Mouse (Mus musculus) embryonic stem cell, embryonic (primary cell): ENCODE measurements around the gene 4933434E20Rik.

Source experiments
- CTCF ChIA-PET, 4 experiments: fragments of 300-600 bp in 2 of 4; fragments of 350-600 bp in 2 of 4; sonication (Branson Sonifier 250); formaldehyde crosslinking; loops; one replicate each; lab custom pipeline; 2022; ENCODE audit warnings: inconsistent platforms in 2 of 4; lab: Charles Lee
- POLR2A ChIA-PET, 4 experiments: fragments of 300-600 bp in 2 of 4; fragments of 350-600 bp in 2 of 4; sonication (Branson Sonifier 250); formaldehyde crosslinking; loops; one replicate each; lab custom pipeline; 2022; ENCODE audit warnings: antibody characterized with exemption in 4 of 4, inconsistent platforms in 1 of 4; lab: Charles Lee

The 4933434E20Rik gene

DNA sequence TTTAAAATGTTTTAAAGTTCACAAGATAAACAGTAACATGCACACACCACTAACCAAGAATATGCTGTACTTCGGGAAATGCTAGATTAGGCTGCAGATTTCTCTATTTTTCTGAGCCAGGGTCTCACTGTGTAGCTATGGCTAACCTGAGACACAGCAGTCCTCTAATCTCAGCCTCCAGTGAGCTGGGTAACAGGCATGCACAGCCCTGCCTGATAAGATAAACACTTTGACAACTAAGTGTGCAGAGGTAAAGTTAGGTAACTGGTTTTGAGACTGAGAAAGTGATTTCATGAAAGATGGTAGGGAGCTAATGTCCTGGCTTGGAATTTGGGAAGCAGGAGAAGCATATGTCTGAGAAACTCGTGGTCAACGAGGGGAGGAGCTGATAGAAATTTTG is 43.0 kb downstream of the 4933434E20Rik start:
- ChIA-PET POLR2A (interaction anchor here (0.5 to 16.5 kb wide), 24 partner anchors 8 to 658 kb away, joined by 3 to 400 read pairs (median 5); partner anchors contain the start of genes Nup210l (in 2 of the 4), Creb3l4 (in 1 of the 4) and Pbxip1 (in 1 of the 4)), CTCF (interaction anchor here in 3 of 4 experiments (0.6 to 1.2 kb wide), 4 partner anchors 20 to 52 kb away, joined by 3 to 4 read pairs (median 4); no protein-coding TSS in a partner anchor)

DNA sequence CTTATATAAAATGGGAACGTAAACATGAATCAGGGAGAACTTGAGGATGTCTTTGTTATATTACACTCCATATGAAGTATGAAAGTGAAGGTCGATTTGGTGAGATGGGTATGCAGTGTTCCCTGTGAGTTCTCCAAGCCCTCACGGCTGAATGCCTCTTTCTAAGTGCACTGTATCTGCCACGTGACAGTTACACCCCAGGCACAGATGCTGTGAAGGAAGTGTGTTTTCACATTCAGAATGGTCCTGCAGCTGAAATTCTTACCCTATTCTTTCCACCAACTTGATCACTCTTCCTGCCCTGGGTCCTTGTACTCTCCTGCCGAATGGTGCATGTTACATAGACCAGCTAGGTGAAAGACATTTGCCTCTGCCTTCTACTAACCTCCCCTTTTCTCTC is 46.5 kb downstream of the 4933434E20Rik start:
- CTCF ChIA-PET: interaction anchor here in 3 of 4 experiments (0.6 to 1.4 kb wide), 4 partner anchors 14 to 34 kb away, joined by 3 to 8 read pairs (median 4); no protein-coding TSS in a partner anchor
- POLR2A ChIA-PET: interaction anchor here (0.6 to 16.5 kb wide), 23 partner anchors 10 to 648 kb away, joined by 3 to 400 read pairs (median 4); partner anchors contain the start of genes Rab13 (in 2 of the 4) and Rps27 (in 2 of the 4)

DNA sequence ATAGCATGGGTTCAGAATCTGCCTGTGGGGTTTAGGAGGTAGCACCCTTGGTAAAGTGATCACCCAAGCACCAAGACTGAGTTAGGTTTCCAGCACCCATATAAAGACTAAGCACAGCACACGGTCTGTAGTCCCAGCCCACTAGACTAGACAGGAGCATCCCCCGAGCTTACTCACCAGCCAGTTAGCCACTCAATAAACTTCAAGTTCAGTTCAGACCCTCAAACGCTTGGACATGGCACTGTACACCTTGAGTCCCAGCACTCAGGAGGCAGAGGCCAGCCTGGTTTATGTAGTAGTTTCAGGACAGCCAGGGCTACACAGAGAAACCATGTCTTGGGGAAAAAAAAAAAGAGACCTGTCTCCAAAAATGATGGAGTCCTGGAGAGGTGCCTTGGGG is 49.6 kb downstream of the 4933434E20Rik start:
- CTCF ChIA-PET: interaction anchor here in 1 of 4 experiments (3.0 kb wide), 1 partner anchor 14 kb away, joined by 14 read pairs; no protein-coding TSS in a partner anchor
- POLR2A ChIA-PET: interaction anchor here (0.5 to 16.5 kb wide), 15 partner anchors 8 to 193 kb away, joined by 3 to 282 read pairs (median 7); no protein-coding TSS in a partner anchor

DNA sequence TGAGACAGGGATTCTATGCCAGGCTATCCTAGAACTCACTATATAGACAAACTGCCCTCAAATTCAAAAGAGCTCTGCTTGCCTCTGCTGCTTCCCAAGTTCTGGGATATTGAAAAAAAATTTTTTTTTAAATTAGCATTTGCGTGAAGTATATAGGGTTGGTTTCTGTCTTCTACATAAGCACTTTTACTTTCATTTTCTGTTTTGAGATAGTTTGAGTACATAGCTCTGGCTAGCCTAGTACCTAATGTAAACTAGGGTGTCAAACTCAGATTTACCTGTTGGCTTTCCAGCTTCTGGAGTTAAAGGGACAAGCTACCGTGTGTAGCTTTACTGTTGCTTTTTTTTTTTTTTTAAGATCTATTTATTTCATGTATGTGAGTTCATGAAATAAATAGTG is 50.2 kb downstream of the 4933434E20Rik start:
- ChIA-PET CTCF (interaction anchor here in 3 of 4 experiments (0.5 to 3.0 kb wide), 5 partner anchors 13 to 371 kb away, joined by 3 to 14 read pairs (median 3); partner anchors contain the start of gene Tpm3 (in 1 of the 3)), POLR2A (interaction anchor here (0.6 to 16.5 kb wide), 25 partner anchors 8 to 1016 kb away, joined by 3 to 282 read pairs (median 5); partner anchors contain the start of gene 4933434E20Rik (in 1 of the 4))

DNA sequence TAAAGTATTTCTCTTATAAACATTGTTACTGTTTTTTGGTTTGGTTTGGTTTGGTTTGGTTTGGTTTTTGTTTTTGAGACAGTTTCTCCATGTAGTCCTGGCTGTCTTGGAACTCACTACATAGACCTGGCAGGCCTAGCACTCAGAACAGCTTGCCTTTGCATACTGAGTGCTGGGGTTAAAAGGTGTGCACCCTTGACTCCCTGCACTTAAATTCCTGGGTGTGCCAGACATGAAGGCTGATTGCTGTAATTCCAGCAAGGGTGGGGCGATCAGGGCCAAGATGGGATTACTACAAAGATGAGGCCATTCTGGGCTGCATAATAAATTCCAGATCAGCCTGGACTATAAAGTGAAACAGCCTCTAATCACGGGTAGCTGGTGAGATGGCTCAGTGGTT is 50.8 kb downstream of the 4933434E20Rik start:
- ChIA-PET CTCF (interaction anchor here in 3 of 4 experiments (0.5 to 3.0 kb wide), 4 partner anchors 12 to 159 kb away, joined by 3 to 14 read pairs (median 3); partner anchors contain the start of gene Tpm3 (in 1 of the 3)), POLR2A (interaction anchor here (0.6 to 16.5 kb wide), 31 partner anchors 8 to 580 kb away, joined by 3 to 282 read pairs (median 4); partner anchors contain the start of genes 4933434E20Rik (in 1 of the 4) and Ubap2l (in 1 of the 4))

DNA sequence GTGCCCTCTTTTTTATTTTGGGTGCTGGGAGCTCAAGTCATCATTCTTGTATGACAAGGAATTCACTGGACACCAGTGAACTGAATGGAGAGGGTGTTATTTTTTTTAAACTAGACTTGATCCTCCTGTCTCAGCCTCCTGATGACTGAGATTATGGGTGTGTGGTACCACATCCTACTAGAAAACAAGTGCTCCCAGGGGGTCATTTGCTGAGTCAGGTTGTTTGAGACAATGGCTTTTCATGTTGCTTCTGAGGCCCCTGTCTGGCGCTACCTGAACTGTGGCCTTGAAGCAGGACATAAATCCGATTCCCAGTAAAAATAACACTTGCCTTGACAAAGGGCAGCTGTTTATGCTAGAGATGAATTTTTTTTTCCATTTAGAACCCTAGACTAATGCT is 51.7 kb downstream of the 4933434E20Rik start:
- ChIA-PET POLR2A (interaction anchor here (0.5 to 16.5 kb wide), 21 partner anchors 8 to 301 kb away, joined by 3 to 282 read pairs (median 5); partner anchors contain the start of gene Slc39a1 (in 1 of the 4)), CTCF (interaction anchor here in 1 of 4 experiments (3.0 kb wide), 1 partner anchor 11 kb away, joined by 14 read pairs; no protein-coding TSS in a partner anchor)

DNA sequence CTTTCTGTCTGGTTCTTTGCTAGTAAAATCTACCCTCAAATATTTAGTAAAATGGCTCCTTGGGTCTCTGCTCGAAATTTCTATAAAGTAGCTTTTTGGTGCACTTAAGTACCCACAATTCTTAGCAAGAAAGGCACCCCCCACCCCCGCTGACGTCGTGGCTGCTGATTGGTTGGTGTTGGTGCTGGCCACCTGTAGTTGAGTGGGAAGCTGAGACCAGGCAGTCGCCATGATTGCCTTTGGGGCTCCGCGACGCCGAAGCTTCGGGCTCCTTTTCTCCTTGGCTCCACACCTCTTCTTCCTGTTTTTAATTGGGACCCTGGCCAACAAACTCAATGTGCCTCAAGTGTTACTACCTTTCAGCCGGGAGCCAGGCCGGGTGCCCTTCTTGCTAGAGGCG is 52.5 kb downstream of the 4933434E20Rik start, which contains the start of gene Nup210l:
Nup210l (plus strand) TSS at position 195 of the 400 bp plus-strand sequence.
- ChIA-PET POLR2A (interaction anchor here (0.5 to 16.5 kb wide), 13 partner anchors 9 to 148 kb away, joined by 3 to 282 read pairs (median 5); partner anchors contain the start of gene Slc39a1 (in 1 of the 4)), CTCF (interaction anchor here in 1 of 4 experiments (1.4 to 3.0 kb wide), 2 partner anchors 11 to 12 kb away, joined by 3 to 14 read pairs; no protein-coding TSS in a partner anchor)

DNA sequence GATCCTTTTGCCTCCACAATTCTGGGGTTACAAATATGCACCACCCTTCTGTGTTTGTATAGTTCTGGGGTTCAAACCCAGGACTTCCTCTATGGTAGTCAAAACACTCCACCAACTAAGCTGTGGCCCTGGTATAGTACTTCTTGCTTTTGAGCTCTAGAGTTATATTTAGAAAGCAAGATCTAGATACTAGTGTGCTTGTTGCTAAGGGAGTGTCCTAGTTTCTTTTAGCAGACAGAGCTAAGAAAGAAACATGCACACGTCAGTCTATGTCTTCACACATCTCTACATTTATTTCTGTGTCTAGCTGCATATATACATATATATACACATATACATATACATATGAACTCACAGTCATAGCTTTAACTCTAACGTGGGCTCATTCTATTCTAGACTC is 60.3 kb downstream of the 4933434E20Rik start:
- CTCF ChIA-PET: interaction anchor here in 3 of 4 experiments (0.7 to 1.0 kb wide), 5 partner anchors 14 to 262 kb away, joined by 3 to 7 read pairs (median 3); no protein-coding TSS in a partner anchor
- POLR2A ChIA-PET: interaction anchor here in 3 of 4 experiments (0.7 to 1.6 kb wide), 7 partner anchors 9 to 102 kb away, joined by 3 to 8 read pairs (median 4); partner anchors contain the start of genes Rab13 (in 1 of the 3) and Rps27 (in 1 of the 3)

DNA sequence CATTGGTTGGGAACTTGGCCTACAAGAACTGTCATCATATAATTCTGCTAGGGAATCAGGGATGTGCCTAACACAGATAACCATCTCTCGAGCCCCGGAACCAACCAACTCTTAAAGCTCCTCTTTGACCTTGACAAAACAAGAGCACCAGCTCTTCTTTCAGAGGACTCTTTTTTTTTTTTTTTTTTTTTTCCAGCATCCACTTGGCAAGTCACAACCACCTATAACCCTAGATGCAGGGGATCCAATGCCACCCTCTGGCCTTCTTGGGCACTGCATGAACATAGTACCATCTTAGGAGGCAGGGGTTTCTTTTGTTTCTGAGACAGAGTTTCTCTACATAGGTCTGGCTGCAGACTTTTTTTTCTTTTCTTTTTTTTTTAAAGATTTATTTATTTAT is 62.9 kb downstream of the 4933434E20Rik start:
- CTCF ChIA-PET: interaction anchor here (0.6 to 2.1 kb wide), 56 partner anchors 10 to 1849 kb away, joined by 3 to 17 read pairs (median 4); partner anchors contain the start of gene Nup210l (in 1 of the 4)
- POLR2A ChIA-PET: interaction anchor here (0.6 to 2.8 kb wide), 28 partner anchors 8 to 919 kb away, joined by 3 to 11 read pairs (median 4); partner anchors contain the start of genes Creb3l4 (in 1 of the 4) and Slc39a1 (in 1 of the 4)

DNA sequence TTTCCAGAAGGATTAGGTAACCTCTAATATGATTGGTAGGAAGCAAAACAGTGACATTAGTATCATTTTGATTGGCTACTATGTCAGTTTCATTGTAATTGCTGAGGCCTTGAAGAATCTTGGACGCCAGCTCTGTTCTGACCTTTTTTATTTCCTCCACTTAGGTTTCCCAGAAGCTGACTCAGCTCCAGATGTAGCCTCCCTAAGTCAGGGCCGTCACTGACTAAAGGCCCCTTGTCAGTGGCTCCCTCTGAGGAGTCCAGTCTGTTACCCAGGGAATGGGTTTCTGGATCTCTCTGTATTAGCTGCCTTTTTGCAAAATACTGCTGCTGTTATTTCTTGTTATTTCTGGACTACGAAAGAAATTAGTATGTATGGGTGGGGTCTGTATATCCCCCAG is 64.1 kb downstream of the 4933434E20Rik start:
- ChIA-PET CTCF (interaction anchor here (0.6 to 1.8 kb wide), 11 partner anchors 9 to 326 kb away, joined by 3 to 14 read pairs (median 4); partner anchors contain the start of gene Nup210l (in 1 of the 4)), POLR2A (interaction anchor here in 2 of 4 experiments (0.6 to 2.8 kb wide), 15 partner anchors 9 to 234 kb away, joined by 3 to 11 read pairs (median 4); no protein-coding TSS in a partner anchor)
